Mouse (Mus musculus) heart, postnatal 0 days (tissue): ENCODE results near the gene Smarcb1.

ENCODE experiments used
- CTCF ChIP-seq: IDR thresholded peaks from 2 replicates; pipeline ENCODE4 v1.5.1; 2016; ENCODE audit warnings: antibody characterized with exemption, control low read depth, low read depth
- EP300 ChIP-seq: IDR thresholded peaks from 2 replicates; pipeline ENCODE4 v1.6.1; 2016; ENCODE audit warnings: antibody characterized with exemption, low read depth

DNA sequence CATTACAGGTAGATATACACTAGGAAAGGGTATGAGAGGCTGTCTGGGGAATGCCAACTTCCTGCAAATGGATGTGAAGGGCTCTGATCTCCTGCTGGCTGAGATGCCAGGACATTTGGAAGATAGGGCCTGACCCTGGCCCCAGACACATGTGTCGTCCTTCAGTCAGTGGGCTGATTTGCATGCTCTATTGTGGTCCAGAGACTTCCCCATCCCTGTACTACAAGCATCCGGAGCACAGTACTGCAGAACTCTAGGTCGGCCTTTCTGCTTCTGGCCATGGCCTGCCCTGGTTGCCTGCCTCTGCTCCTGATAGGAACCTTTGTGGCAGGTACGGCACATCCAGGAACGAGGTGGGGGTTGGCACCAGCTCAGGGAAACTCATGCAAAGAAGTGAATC, 26.7 kb upstream of the Smarcb1 start:
- TF ChIP-seq CTCF = no peak
- TF ChIP-seq EP300 = no peak
